Mouse (Mus musculus): Measurements from ENCODE around the gene Cfap126. TPM values are rescaled to one million over a fixed set of nuclear protein-coding genes. Genes with fewer than 3 reads are reported as not detected.

Cfap126 gene
- polyA plus RNA-seq, 1 experiment from 2014 or later = 12.3 TPM

DNA sequence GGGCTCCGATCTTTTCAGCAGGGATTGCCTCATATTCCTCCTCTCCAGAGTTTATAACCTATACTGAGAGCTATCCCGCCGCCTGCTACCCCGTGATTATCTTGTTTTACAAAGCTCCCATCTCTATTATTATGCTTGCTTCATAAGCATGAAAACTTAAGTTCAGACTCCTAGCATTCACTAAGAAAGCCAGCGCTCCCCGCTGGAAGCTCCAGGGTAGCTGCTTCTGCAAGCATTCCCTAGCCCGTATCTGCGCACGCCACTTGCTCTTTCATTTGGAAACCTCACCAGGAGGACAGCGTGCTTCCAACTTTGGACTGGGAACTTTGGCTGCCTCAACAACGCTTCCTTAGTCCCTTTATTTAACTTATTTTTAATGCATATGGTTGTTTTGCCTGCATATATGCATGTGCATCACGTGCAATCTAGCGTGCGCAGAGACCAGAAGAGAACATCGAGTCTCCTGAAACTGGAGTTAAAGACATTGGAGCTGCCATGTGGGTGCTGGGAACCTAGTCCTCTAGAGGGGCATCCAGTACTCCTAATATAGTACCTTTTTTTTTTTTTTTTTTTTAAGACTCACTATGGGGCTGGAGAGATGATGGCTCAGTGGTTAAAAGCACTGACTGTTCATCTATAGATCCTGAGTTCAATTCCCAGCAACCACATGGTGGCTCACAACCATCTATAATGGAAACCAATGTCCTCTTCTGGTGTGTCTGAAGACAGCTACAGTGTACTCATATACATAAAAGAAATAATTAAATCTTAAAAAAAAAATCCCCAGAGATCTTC, 1.7 kb upstream of the Cfap126 start:
- 2% methylated on average over 15 of the region's 15 CpGs for WGBS
- H3K27ac ChIP-seq (replicated peaks; ENCODE audit: low read depth, low read length) = peak overlapping the region; percentile 80
- peak overlapping the region; percentile 50 for H3K4me3 ChIP-seq (ENCODE audit: low read depth, low read length)
- DNase-seq (ENCODE audit: low spot score) = peak; percentile 85
- peak overlapping the region; percentile 70 for H3K4me2 ChIP-seq (ENCODE audit: low read depth, low read length)
- H3K9ac ChIP-seq (ENCODE audit: low read depth, low read length) = peak overlapping the region; percentile 58
- no peak; the same call in 1 of the 2 replicates for ATAC-seq (ENCODE audit: low read depth)
- no peaks in the 10 kb centered on the region for H3K9me3 ChIP-seq (ENCODE audit: control insufficient read depth, low read length)
- no peaks in the 10 kb centered on the region for H3K36me3 ChIP-seq (ENCODE audit: control insufficient read depth, insufficient read depth, low read length)
- H3K27me3 ChIP-seq (replicated peaks; ENCODE audit: control insufficient read depth, insufficient read depth, low read length) = no peaks in the 10 kb centered on the region
- no peaks in the 10 kb centered on the region for H3K4me1 ChIP-seq (ENCODE audit: control insufficient read depth, insufficient read depth, low read length)

DNA sequence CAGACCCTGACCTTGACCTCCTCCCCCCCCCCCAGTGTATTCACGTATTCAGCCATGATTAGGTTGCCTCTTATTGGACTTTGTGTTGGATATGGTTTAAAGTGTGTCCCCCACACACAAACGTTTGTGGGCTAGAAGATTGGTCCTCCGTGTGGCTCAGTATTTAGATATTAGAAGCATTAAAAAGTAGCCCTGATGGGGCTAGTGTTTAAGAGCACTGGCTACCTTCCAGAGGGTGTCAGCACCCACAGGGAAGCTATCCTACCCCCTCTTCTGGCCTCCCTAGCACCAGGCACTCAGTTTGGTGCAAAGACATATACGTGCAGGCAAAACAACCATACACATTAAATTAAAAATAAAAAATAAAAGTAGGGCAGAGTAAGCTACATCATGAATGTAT, 732 bp upstream of the Cfap126 start:
- Histone ChIP-seq H3K4me3 (ENCODE audit: low read depth, low read length) (no peak overlapping the region), H3K36me3 (ENCODE audit: control insufficient read depth, insufficient read depth, low read length) (no peaks in the 10 kb centered on the region), H3K4me1 (ENCODE audit: control insufficient read depth, insufficient read depth, low read length) (no peaks in the 10 kb centered on the region), H3K27ac (replicated peaks; ENCODE audit: low read depth, low read length) (no peak overlapping the region), H3K9me3 (ENCODE audit: control insufficient read depth, low read length) (no peaks in the 10 kb centered on the region), H3K9ac (ENCODE audit: low read depth, low read length) (no peak overlapping the region), H3K27me3 (replicated peaks; ENCODE audit: control insufficient read depth, insufficient read depth, low read length) (no peaks in the 10 kb centered on the region), H3K4me2 (ENCODE audit: low read depth, low read length) (no peak overlapping the region)
- ATAC-seq (ENCODE audit: low read depth) = no peak
- no peak for DNase-seq (ENCODE audit: low spot score)
- 75% methylated on average over 4 of the region's 4 CpGs for WGBS

GRCm38 (mm10) chr1:171116280-171116679, 2.6 kb downstream of the Cfap126 start:
- Histone ChIP-seq H3K36me3 (ENCODE audit: control insufficient read depth, insufficient read depth, low read length) (no peaks in the 10 kb centered on the region), H3K9me3 (ENCODE audit: control insufficient read depth, low read length) (no peaks in the 10 kb centered on the region), H3K4me3 (ENCODE audit: low read depth, low read length) (no peak overlapping the region), H3K27ac (replicated peaks; ENCODE audit: low read depth, low read length) (no peak overlapping the region), H3K4me1 (ENCODE audit: control insufficient read depth, insufficient read depth, low read length) (no peaks in the 10 kb centered on the region), H3K4me2 (ENCODE audit: low read depth, low read length) (no peak overlapping the region), H3K9ac (ENCODE audit: low read depth, low read length) (no peak overlapping the region), H3K27me3 (replicated peaks; ENCODE audit: control insufficient read depth, insufficient read depth, low read length) (no peaks in the 10 kb centered on the region)
- ATAC-seq (ENCODE audit: low read depth) = no peak
- no peak for DNase-seq (ENCODE audit: low spot score)
- 71% methylated on average over 4 of the region's 4 CpGs for WGBS

DNA sequence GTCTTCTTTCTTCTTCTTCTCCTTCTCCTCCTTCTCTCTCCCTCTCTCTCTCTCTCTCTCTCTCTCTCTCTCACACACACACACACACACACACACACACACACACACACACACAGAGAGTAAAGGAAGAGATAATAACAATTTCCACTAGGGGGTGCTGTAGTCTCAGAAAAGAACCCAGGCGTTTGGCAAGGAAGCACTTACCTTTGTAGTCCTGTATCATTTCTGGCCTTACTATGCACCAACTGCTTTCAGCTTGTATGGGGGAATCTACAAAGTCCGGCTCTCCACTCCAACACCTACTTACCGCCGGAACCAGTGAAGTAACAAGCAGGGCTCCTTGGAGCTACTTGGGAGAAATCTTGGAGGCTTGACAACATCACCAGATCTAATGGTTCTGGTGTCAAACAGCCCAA, 4.6 kb downstream of the Cfap126 start:
- Histone ChIP-seq H3K27ac (replicated peaks; ENCODE audit: low read depth, low read length) (no peak overlapping the region), H3K4me3 (ENCODE audit: low read depth, low read length) (no peak overlapping the region), H3K27me3 (replicated peaks; ENCODE audit: control insufficient read depth, insufficient read depth, low read length) (no peaks in the 10 kb centered on the region), H3K4me1 (ENCODE audit: control insufficient read depth, insufficient read depth, low read length) (no peaks in the 10 kb centered on the region), H3K9ac (ENCODE audit: low read depth, low read length) (no peak overlapping the region), H3K36me3 (ENCODE audit: control insufficient read depth, insufficient read depth, low read length) (no peaks in the 10 kb centered on the region), H3K4me2 (ENCODE audit: low read depth, low read length) (no peak overlapping the region), H3K9me3 (ENCODE audit: control insufficient read depth, low read length) (no peaks in the 10 kb centered on the region)
- 13% methylated on average over 4 of the region's 4 CpGs for WGBS
- ATAC-seq (ENCODE audit: low read depth) = no peak
- peak; percentile 86 for DNase-seq (ENCODE audit: low spot score)

GRCm38 (mm10) chr1:171118996-171119395, 5.3 kb downstream of the Cfap126 start:
- H3K4me1 ChIP-seq (ENCODE audit: control insufficient read depth, insufficient read depth, low read length) = no peaks in the 10 kb centered on the region
- ATAC-seq (ENCODE audit: low read depth) (no peak), DNase-seq (ENCODE audit: low spot score) (no peak)
- H3K9me3 ChIP-seq (ENCODE audit: control insufficient read depth, low read length) = no peaks in the 10 kb centered on the region
- WGBS = 91% methylated on average over 5 of the region's 5 CpGs
- H3K27me3 ChIP-seq (replicated peaks; ENCODE audit: control insufficient read depth, insufficient read depth, low read length) = no peaks in the 10 kb centered on the region
- no peak overlapping the region for H3K4me2 ChIP-seq (ENCODE audit: low read depth, low read length)
- no peaks in the 10 kb centered on the region for H3K36me3 ChIP-seq (ENCODE audit: control insufficient read depth, insufficient read depth, low read length)
- no peak overlapping the region for H3K9ac ChIP-seq (ENCODE audit: low read depth, low read length)
- no peak overlapping the region for H3K4me3 ChIP-seq (ENCODE audit: low read depth, low read length)
- no peak overlapping the region for H3K27ac ChIP-seq (replicated peaks; ENCODE audit: low read depth, low read length)

- Histone ChIP-seq H3K4me1 (ENCODE audit: control insufficient read depth, insufficient read depth, low read length) (no peaks in the 10 kb centered on the region), H3K9ac (ENCODE audit: low read depth, low read length) (no peak overlapping the region), H3K36me3 (ENCODE audit: control insufficient read depth, insufficient read depth, low read length) (no peaks in the 10 kb centered on the region), H3K9me3 (ENCODE audit: control insufficient read depth, low read length) (no peaks in the 10 kb centered on the region), H3K4me3 (ENCODE audit: low read depth, low read length) (no peak overlapping the region), H3K27me3 (replicated peaks; ENCODE audit: control insufficient read depth, insufficient read depth, low read length) (no peaks in the 10 kb centered on the region), H3K4me2 (ENCODE audit: low read depth, low read length) (no peak overlapping the region), H3K27ac (replicated peaks; ENCODE audit: low read depth, low read length) (no peak overlapping the region)
- 85% methylated on average over 14 of the region's 14 CpGs for WGBS
- DNase-seq (ENCODE audit: low spot score) = no peak
- no peak for ATAC-seq (ENCODE audit: low read depth)
Measured at GRCm38 (mm10) chr1:171119405-171119804, 5.7 kb downstream of the Cfap126 start.

DNA sequence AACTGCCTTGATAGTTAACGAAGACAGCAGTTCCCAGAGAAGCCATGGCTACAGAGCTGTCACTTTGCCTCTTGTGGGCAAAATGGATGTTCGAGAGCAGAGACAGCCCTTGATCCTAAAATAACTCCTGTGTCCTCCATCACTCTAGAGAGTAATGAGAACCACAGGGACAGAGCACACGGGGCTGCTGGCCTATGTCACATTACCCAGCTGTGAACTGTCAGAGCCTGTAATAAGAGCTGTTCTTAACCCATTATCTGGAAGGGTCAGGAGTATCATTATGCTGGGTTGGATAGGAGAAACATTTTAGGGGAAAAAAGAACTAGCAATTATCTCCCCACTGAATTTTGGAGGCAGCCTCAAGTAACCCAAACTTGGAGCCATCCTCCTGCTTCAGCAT, 7.2 kb downstream of the Cfap126 start:
- no peaks in the 10 kb centered on the region for H3K4me1 ChIP-seq (ENCODE audit: control insufficient read depth, insufficient read depth, low read length)
- H3K9me3 ChIP-seq (ENCODE audit: control insufficient read depth, low read length) = no peaks in the 10 kb centered on the region
- no peak for DNase-seq (ENCODE audit: low spot score)
- no peak overlapping the region for H3K4me2 ChIP-seq (ENCODE audit: low read depth, low read length)
- 29% methylated on average over 3 of the region's 3 CpGs for WGBS
- peak; percentile 44; the same call in 1 of the 2 replicates for ATAC-seq (ENCODE audit: low read depth)
- no peak overlapping the region for H3K4me3 ChIP-seq (ENCODE audit: low read depth, low read length)
- H3K9ac ChIP-seq (ENCODE audit: low read depth, low read length) = no peak overlapping the region
- H3K27me3 ChIP-seq (replicated peaks; ENCODE audit: control insufficient read depth, insufficient read depth, low read length) = no peaks in the 10 kb centered on the region
- H3K27ac ChIP-seq (replicated peaks; ENCODE audit: low read depth, low read length) = no peak overlapping the region
- H3K36me3 ChIP-seq (ENCODE audit: control insufficient read depth, insufficient read depth, low read length) = no peaks in the 10 kb centered on the region

DNA sequence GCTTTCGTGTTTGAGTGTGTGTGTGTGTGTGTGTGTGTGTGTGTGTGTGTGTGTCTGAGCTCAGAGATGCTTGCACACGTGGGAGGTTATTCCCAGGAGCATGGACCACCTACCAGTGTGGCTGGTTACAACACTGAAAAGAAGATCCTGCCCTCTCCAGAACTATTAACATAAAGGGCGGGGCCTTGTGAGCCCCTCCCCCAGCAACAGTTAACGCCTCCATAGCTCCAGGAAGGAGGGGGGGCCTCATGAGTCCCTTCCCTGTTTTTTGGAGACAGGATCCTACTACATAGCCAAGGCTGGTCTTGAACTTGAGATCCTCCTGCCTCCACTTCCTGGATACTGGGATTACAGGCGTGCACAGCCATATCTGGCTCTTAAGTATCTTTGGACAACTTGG, 8.1 kb downstream of the Cfap126 start:
- H3K4me3 ChIP-seq (ENCODE audit: low read depth, low read length) = no peak overlapping the region
- H3K4me2 ChIP-seq (ENCODE audit: low read depth, low read length) = no peak overlapping the region
- H3K4me1 ChIP-seq (ENCODE audit: control insufficient read depth, insufficient read depth, low read length) = no peaks in the 10 kb centered on the region
- H3K9me3 ChIP-seq (ENCODE audit: control insufficient read depth, low read length) = no peaks in the 10 kb centered on the region
- H3K9ac ChIP-seq (ENCODE audit: low read depth, low read length) = no peak overlapping the region
- ATAC-seq (ENCODE audit: low read depth) = no peak
- WGBS = 51% methylated on average over 5 of the region's 5 CpGs
- H3K27ac ChIP-seq (replicated peaks; ENCODE audit: low read depth, low read length) = no peak overlapping the region
- no peaks in the 10 kb centered on the region for H3K27me3 ChIP-seq (replicated peaks; ENCODE audit: control insufficient read depth, insufficient read depth, low read length)
- no peak for DNase-seq (ENCODE audit: low spot score)
- H3K36me3 ChIP-seq (ENCODE audit: control insufficient read depth, insufficient read depth, low read length) = no peaks in the 10 kb centered on the region

GRCm38 (mm10) chr1:171122932-171123331, 9.2 kb downstream of the Cfap126 start:
- H3K36me3 ChIP-seq (ENCODE audit: control insufficient read depth, insufficient read depth, low read length) = peaks cover 3% of the 10 kb centered on the region; the same call in 1 of the 2 replicates
- H3K4me2 ChIP-seq (ENCODE audit: low read depth, low read length) = peak overlapping the region; percentile 16; the same call in 1 of the 2 replicates
- 39% methylated on average over 7 of the region's 7 CpGs for WGBS
- H3K27me3 ChIP-seq (replicated peaks; ENCODE audit: control insufficient read depth, insufficient read depth, low read length) = no peaks in the 10 kb centered on the region
- H3K4me1 ChIP-seq (ENCODE audit: control insufficient read depth, insufficient read depth, low read length) = no peaks in the 10 kb centered on the region
- DNase-seq (ENCODE audit: low spot score) (peak; percentile 49), ATAC-seq (ENCODE audit: low read depth) (peak; percentile 56)
- no peak overlapping the region for H3K4me3 ChIP-seq (ENCODE audit: low read depth, low read length)
- no peak overlapping the region for H3K9ac ChIP-seq (ENCODE audit: low read depth, low read length)
- H3K27ac ChIP-seq (replicated peaks; ENCODE audit: low read depth, low read length) = no peak overlapping the region
- no peaks in the 10 kb centered on the region for H3K9me3 ChIP-seq (ENCODE audit: control insufficient read depth, low read length)
